Mouse (Mus musculus) midbrain, embryonic 16.5 days (tissue): Measurements from ENCODE around the gene Rnase9. TPM values are rescaled to one million over a fixed set of nuclear protein-coding genes. Genes with fewer than 3 reads are reported as not detected.

ENCODE experiments used
- ATAC-seq: fragments of 200-750 bp; cut with Nextera tagmentation; 2 replicates; pipeline ENCODE4 v1.8.0; 2017; ENCODE audit warnings: moderate TSS enrichment
- H3K27ac ChIP-seq: fragments of 300-500 bp; sonication (generic); 2 replicates; pipeline ENCODE4 v1.5.1; 2014; ENCODE audit warnings: mild to moderate bottlenecking, low read length, mixed read lengths
- H3K27me3 ChIP-seq: fragments of 300-500 bp; sonication (generic); 2 replicates; pipeline ENCODE4 v1.6.1; 2014; ENCODE audit warnings: low read depth, low read length, mixed read lengths; ENCODE audit not compliant: control insufficient read depth, insufficient read depth
- H3K36me3 ChIP-seq: fragments of 300-500 bp; sonication (generic); 2 replicates; pipeline ENCODE4 v1.6.1; 2014; ENCODE audit warnings: mild to moderate bottlenecking, low read length, moderate library complexity, mixed read lengths; ENCODE audit not compliant: control insufficient read depth, insufficient read depth
- H3K4me1 ChIP-seq: fragments of 300-500 bp; sonication (generic); 2 replicates; pipeline ENCODE4 v1.6.1; 2014; ENCODE audit warnings: mild to moderate bottlenecking, low read length, mixed read lengths; ENCODE audit not compliant: control insufficient read depth, insufficient read depth
- H3K4me2 ChIP-seq: fragments of 300-500 bp; sonication (generic); 2 replicates; pipeline ENCODE4 v1.6.1; 2014; ENCODE audit warnings: mild to moderate bottlenecking, low read length, mixed read lengths
- H3K4me3 ChIP-seq: fragments of 300-500 bp; sonication (generic); 2 replicates; pipeline ENCODE4 v1.5.1; 2014; ENCODE audit warnings: low read depth, mild to moderate bottlenecking, low read length, moderate library complexity, mixed read lengths
- H3K9ac ChIP-seq: fragments of 300-500 bp; sonication (generic); 2 replicates; pipeline ENCODE4 v1.6.1; 2014; ENCODE audit warnings: low read depth, low read length, mixed read lengths
- H3K9me3 ChIP-seq: fragments of 300-500 bp; sonication (generic); replicated peaks from 2 replicates; pipeline ENCODE4 v1.6.1; 2014; ENCODE audit warnings: mild to moderate bottlenecking, low read length, mixed read lengths; ENCODE audit not compliant: control insufficient read depth, poor library complexity, severe bottlenecking
- WGBS: fragments of 180-500 bp; shearing (Covaris S2); extraction: QIAGEN DNeasy Blood & Tissue Kit; methylation state at CpG from one replicate; pipeline ENCODE4 v1.1.7; 2014; 5-methylcytosine and 5-hydroxymethylcytosine counted together
- polyA plus RNA-seq: library from polyadenylated mRNA; unstranded; fragments of >200 nt; fragmentation: Nextera tagmentation; extraction: Ambion mirVana; gene quantifications from 2 replicates; pipeline ENCODE4 v1.2.1, GENCODE M21; 2015

Rnase9 gene
- polyA plus RNA-seq = not detected in 2 replicates

GRCm38 (mm10) chr14:51041769-51042168, at the start of gene Rnase9:
Rnase9 (minus strand) TSS chr14:51041869.
- 62% methylated on average over 6 of the region's 6 CpGs for WGBS
- Histone ChIP-seq H3K9me3 (no peaks in the 10 kb centered on the region), H3K27me3 (no peaks in the 10 kb centered on the region), H3K9ac (no peak within 1 kb of the TSS), H3K4me3 (no peak within 1 kb of the TSS), H3K4me2 (no peak within 1 kb of the TSS), H3K36me3 (no peaks in the 10 kb centered on the region), H3K27ac (no peak within 1 kb of the TSS), H3K4me1 (no peaks in the 10 kb centered on the region)
- no peak for ATAC-seq

GRCm38 (mm10) chr14:51090077-51090781, 48.6 kb upstream of the Rnase9 start:
- Histone ChIP-seq H3K27ac (peak overlapping the region; percentile 80), H3K36me3 (no peaks in the 10 kb centered on the region), H3K9me3 (no peaks in the 10 kb centered on the region), H3K4me3 (peak overlapping the region; percentile 59), H3K4me2 (peak overlapping the region; percentile 66), H3K27me3 (no peaks in the 10 kb centered on the region), H3K4me1 (peaks cover 8% of the 10 kb centered on the region; the same call in 1 of the 2 replicates), H3K9ac (peak overlapping the region; percentile 74)
- ATAC-seq = peak; percentile 50
- WGBS = 0% methylated on average over 27 of the region's 27 CpGs

GRCm38 (mm10) chr14:51089674-51090076, 48.0 kb upstream of the Rnase9 start:
- Histone ChIP-seq H3K9ac (peak overlapping the region; percentile 70), H3K36me3 (no peaks in the 10 kb centered on the region), H3K4me2 (peak overlapping the region; percentile 66), H3K4me3 (peak overlapping the region; percentile 59), H3K4me1 (peaks cover 8% of the 10 kb centered on the region; the same call in 1 of the 2 replicates), H3K9me3 (no peaks in the 10 kb centered on the region), H3K27me3 (no peaks in the 10 kb centered on the region; the same call in 1 of the 2 replicates), H3K27ac (peak overlapping the region; percentile 80; the same call in 1 of the 2 replicates)
- under 1% methylated on average over 15 of the region's 15 CpGs for WGBS
- ATAC-seq = 0 out of 2 replicates have a peak, but pooled peaks have one; percentile 0

- Histone ChIP-seq H3K4me2 (peak overlapping the region; percentile 66), H3K9ac (peak overlapping the region; percentile 70), H3K9me3 (no peaks in the 10 kb centered on the region), H3K27ac (peak overlapping the region; percentile 79), H3K4me1 (peaks cover 8% of the 10 kb centered on the region; the same call in 1 of the 2 replicates), H3K27me3 (peaks cover 3% of the 10 kb centered on the region), H3K4me3 (peak overlapping the region; percentile 59), H3K36me3 (no peaks in the 10 kb centered on the region)
- WGBS = under 1% methylated on average over 34 of the region's 34 CpGs
- ATAC-seq = peak; percentile 95
These were observed 47.5 kb upstream of the Rnase9 start for GRCm38 (mm10) chr14:51088970-51089673.

- no peaks in the 10 kb centered on the region for H3K9me3 ChIP-seq
- peak overlapping the region; percentile 65 for H3K9ac ChIP-seq
- peak overlapping the region; percentile 66 for H3K4me2 ChIP-seq
- 1% methylated on average over 23 of the region's 23 CpGs for WGBS
- H3K27me3 ChIP-seq = peaks cover 6% of the 10 kb centered on the region
- ATAC-seq = peak; percentile 39
- no peaks in the 10 kb centered on the region for H3K36me3 ChIP-seq
- peak overlapping the region; percentile 79 for H3K27ac ChIP-seq
- peak overlapping the region; percentile 59 for H3K4me3 ChIP-seq
- H3K4me1 ChIP-seq = peaks cover 8% of the 10 kb centered on the region; the same call in 1 of the 2 replicates
These were observed 46.7 kb upstream of the Rnase9 start for GRCm38 (mm10) chr14:51088166-51088969.

GRCm38 (mm10) chr14:51087762-51088161, 46.1 kb upstream of the Rnase9 start:
- Histone ChIP-seq H3K27ac (no peak overlapping the region), H3K9me3 (no peaks in the 10 kb centered on the region), H3K27me3 (peaks cover 6% of the 10 kb centered on the region), H3K9ac (0 out of 2 replicates have a peak overlapping the region, but pooled peaks have one; percentile 23), H3K4me3 (peak overlapping the region; percentile 59), H3K4me1 (peaks cover 8% of the 10 kb centered on the region; the same call in 1 of the 2 replicates), H3K4me2 (peak overlapping the region; percentile 66), H3K36me3 (no peaks in the 10 kb centered on the region)
- no peak for ATAC-seq
- 8% methylated on average over 9 of the region's 9 CpGs for WGBS

GRCm38 (mm10) chr14:51085911-51086310, 44.2 kb upstream of the Rnase9 start:
- Histone ChIP-seq H3K4me2 (no peak overlapping the region), H3K36me3 (no peaks in the 10 kb centered on the region), H3K27me3 (peaks cover 6% of the 10 kb centered on the region), H3K4me1 (0 out of 2 replicates have a peak, but pooled peaks cover 2% of the 10 kb centered on the region), H3K4me3 (no peak overlapping the region), H3K9ac (no peak overlapping the region), H3K9me3 (no peaks in the 10 kb centered on the region), H3K27ac (no peak overlapping the region)
- ATAC-seq = no peak
- WGBS = 79% methylated on average over 4 of the region's 4 CpGs

GRCm38 (mm10) chr14:51085086-51085485, 43.4 kb upstream of the Rnase9 start:
- Histone ChIP-seq H3K9ac (no peak overlapping the region), H3K4me2 (no peak overlapping the region), H3K9me3 (no peaks in the 10 kb centered on the region), H3K27me3 (peaks cover 6% of the 10 kb centered on the region), H3K27ac (no peak overlapping the region), H3K4me3 (no peak overlapping the region), H3K4me1 (0 out of 2 replicates have a peak, but pooled peaks cover 2% of the 10 kb centered on the region), H3K36me3 (no peaks in the 10 kb centered on the region)
- no peak for ATAC-seq
- 83% methylated on average over 2 of the region's 2 CpGs for WGBS
